Mouse (Mus musculus) forebrain, embryonic 14.5 days (tissue): ENCODE results near the gene Mylpf. TPM values are rescaled to one million over a fixed set of nuclear protein-coding genes. Genes with fewer than 3 reads are reported as not detected.
"Not testable (repeated sequence)": the region's sequence is repeated elsewhere in the genome, so short reads cannot be mapped to it uniquely, and the experiment has no call there.

Source experiments
- ATAC-seq: fragments of 200-750 bp; cut with Nextera tagmentation; 2 replicates; pipeline ENCODE4 v1.8.0; 2017; ENCODE audit warnings: mild to moderate bottlenecking, moderate library complexity
- DNase-seq: peaks from one replicate; pipeline ENCODE4 v3.0.0-alpha.2; 2015; ENCODE audit warnings: low spot score
- H3K27ac ChIP-seq: fragments of 300-500 bp; sonication (generic); 2 replicates; pipeline ENCODE4 v1.5.1; 2014; ENCODE audit warnings: low read depth, mild to moderate bottlenecking, control low read depth, low read length, moderate library complexity
- H3K27me3 ChIP-seq: fragments of 300-500 bp; sonication (generic); replicated peaks from 2 replicates; pipeline ENCODE4 v1.6.1; 2014; ENCODE audit warnings: low read length, control low read depth, mixed read lengths; ENCODE audit not compliant: control insufficient read depth, insufficient read depth
- H3K36me3 ChIP-seq: fragments of 300-500 bp; sonication (generic); 2 replicates; pipeline ENCODE4 v1.6.1; 2014; ENCODE audit warnings: low read length, control low read depth; ENCODE audit not compliant: control insufficient read depth, insufficient read depth
- H3K4me1 ChIP-seq: fragments of 300-500 bp; sonication (generic); 2 replicates; pipeline ENCODE4 v1.6.1; 2014; ENCODE audit warnings: antibody characterized with exemption, low read length, control low read depth; ENCODE audit not compliant: control insufficient read depth, insufficient read depth
- H3K4me2 ChIP-seq: fragments of 300-500 bp; sonication (generic); 2 replicates; pipeline ENCODE4 v1.6.1; 2014; ENCODE audit warnings: mild to moderate bottlenecking, control low read depth, low read length
- H3K4me3 ChIP-seq: fragments of 300-500 bp; sonication (generic); 2 replicates; pipeline ENCODE4 v1.5.1; 2014; ENCODE audit warnings: low read depth, low read length, control low read depth
- H3K9ac ChIP-seq: fragments of 300-500 bp; sonication (generic); 2 replicates; pipeline ENCODE4 v1.6.1; 2014; ENCODE audit warnings: mild to moderate bottlenecking, low read length, control low read depth, moderate library complexity
- H3K9me3 ChIP-seq: fragments of 300-500 bp; sonication (generic); replicated peaks from 2 replicates; pipeline ENCODE4 v1.6.1; 2016; ENCODE audit warnings: low read length, control low read depth, mixed read lengths; ENCODE audit not compliant: control insufficient read depth
- WGBS: fragments of 180-500 bp; shearing (Covaris S2); extraction: QIAGEN DNeasy Blood & Tissue Kit; methylation state at CpG from one replicate; pipeline ENCODE4 v1.1.7; 2014; 5-methylcytosine and 5-hydroxymethylcytosine counted together
- polyA plus RNA-seq: library from polyadenylated mRNA; unstranded; fragments of >200 nt; fragmentation: Nextera tagmentation; extraction: Ambion mirVana; gene quantifications from 2 replicates; pipeline ENCODE4 v1.2.1, GENCODE M21; 2014

The Mylpf gene
- polyA plus RNA-seq, 1 experiment from 2014 or later, result 5.3 TPM

- Histone ChIP-seq H3K4me1 (peaks cover 9% of the 10 kb centered on the region), H3K27ac (peak overlapping the region; percentile 79), H3K9me3 (no peaks in the 10 kb centered on the region), H3K9ac (peak overlapping the region; percentile 95), H3K27me3 (no peaks in the 10 kb centered on the region), H3K4me2 (peak overlapping the region; percentile 71), H3K4me3 (peak overlapping the region; percentile 77), H3K36me3 (peaks cover 17% of the 10 kb centered on the region)
- 10% methylated on average over 30 of the region's 33 CpGs for WGBS
- DNase-seq (no peak), ATAC-seq (peak; percentile 73)
Observed at GRCm38 (mm10) chr7:127244658-127245510, 36.2 kb downstream of the Mylpf start.

GRCm38 (mm10) chr7:127250511-127250910 is 41.8 kb downstream of the Mylpf start:
- not testable (repeated sequence) for H3K4me2 ChIP-seq, ATAC-seq, H3K9me3 ChIP-seq, H3K4me3 ChIP-seq, H3K27ac ChIP-seq, H3K4me1 ChIP-seq, DNase-seq, H3K27me3 ChIP-seq, H3K9ac ChIP-seq
- H3K36me3 ChIP-seq, result peaks cover 32% of the 10 kb centered on the region
- 88% methylated on average over 8 of the region's 8 CpGs for whole genome bisulfite sequencing

- ATAC-seq, result no peak
- no peaks in the 10 kb centered on the region for H3K27me3 ChIP-seq
- H3K4me3 ChIP-seq, result no peak overlapping the region
- peak; percentile 59 for DNase-seq
- no peak overlapping the region for H3K27ac ChIP-seq
- no peaks in the 10 kb centered on the region for H3K9me3 ChIP-seq
- no peak overlapping the region for H3K9ac ChIP-seq
- 0 out of 2 replicates have a peak, but pooled peaks cover 4% of the 10 kb centered on the region for H3K4me1 ChIP-seq
- 83% methylated on average over 2 of the region's 2 CpGs for WGBS
- H3K4me2 ChIP-seq, result no peak overlapping the region
- H3K36me3 ChIP-seq, result peaks cover 40% of the 10 kb centered on the region
Observed at GRCm38 (mm10) chr7:127252414-127252813, 43.7 kb downstream of the Mylpf start.

GRCm38 (mm10) chr7:127253341-127253740 is 44.7 kb downstream of the Mylpf start:
- WGBS, result 79% methylated on average over 6 of the region's 6 CpGs
- no peak for DNase-seq
- H3K4me3 ChIP-seq, result peak overlapping the region; percentile 49
- no peaks in the 10 kb centered on the region for H3K9me3 ChIP-seq
- H3K9ac ChIP-seq, result peak overlapping the region; percentile 69
- H3K36me3 ChIP-seq, result peaks cover 44% of the 10 kb centered on the region
- H3K4me1 ChIP-seq, result 0 out of 2 replicates have a peak, but pooled peaks cover 4% of the 10 kb centered on the region
- peak overlapping the region; percentile 93; the same call in 1 of the 2 replicates for H3K27ac ChIP-seq
- peak overlapping the region; percentile 91 for H3K4me2 ChIP-seq
- H3K27me3 ChIP-seq, result no peaks in the 10 kb centered on the region
- ATAC-seq, result no peak

DNA sequence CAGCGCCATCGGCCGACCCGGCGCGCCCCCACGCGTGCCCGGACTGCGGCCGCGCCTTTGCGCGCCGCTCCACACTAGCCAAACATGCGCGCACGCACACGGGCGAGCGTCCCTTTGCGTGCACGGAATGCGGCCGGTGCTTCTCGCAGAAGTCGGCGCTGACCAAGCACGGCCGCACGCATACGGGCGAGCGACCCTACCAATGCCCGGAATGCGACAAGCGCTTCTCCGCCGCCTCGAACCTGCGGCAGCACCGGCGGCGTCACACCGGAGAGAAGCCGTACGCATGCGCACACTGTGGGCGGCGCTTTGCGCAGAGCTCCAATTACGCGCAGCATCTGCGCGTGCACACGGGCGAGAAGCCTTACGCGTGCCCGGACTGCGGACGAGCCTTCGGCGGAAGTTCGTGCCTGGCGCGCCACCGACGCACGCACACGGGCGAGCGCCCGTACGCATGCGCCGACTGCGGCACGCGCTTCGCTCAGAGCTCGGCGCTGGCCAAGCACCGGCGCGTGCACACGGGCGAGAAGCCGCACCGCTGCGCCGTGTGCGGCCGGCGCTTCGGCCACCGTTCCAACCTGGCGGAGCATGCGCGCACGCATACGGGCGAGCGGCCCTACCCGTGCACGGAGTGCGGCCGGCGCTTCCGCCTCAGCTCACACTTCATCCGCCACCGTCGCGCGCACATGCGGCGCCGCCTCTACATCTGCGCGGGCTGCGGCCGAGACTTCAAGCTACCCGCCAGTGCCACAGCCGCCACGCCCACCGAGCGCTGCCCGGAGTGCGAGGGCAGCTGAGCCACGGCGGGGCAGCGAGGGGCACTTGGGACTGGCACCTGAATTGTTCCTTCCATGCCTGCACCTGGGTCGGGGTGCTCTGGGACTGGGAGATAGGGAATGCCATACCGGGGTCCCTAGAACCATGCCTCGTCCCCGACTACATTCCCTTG is 45.4 kb downstream of the Mylpf start:
- Histone ChIP-seq H3K4me2 (peak overlapping the region; percentile 91), H3K9me3 (no peaks in the 10 kb centered on the region), H3K4me1 (0 out of 2 replicates have a peak, but pooled peaks cover 4% of the 10 kb centered on the region), H3K9ac (peak overlapping the region; percentile 78), H3K27me3 (no peaks in the 10 kb centered on the region), H3K27ac (peak overlapping the region; percentile 93), H3K36me3 (peaks cover 42% of the 10 kb centered on the region), H3K4me3 (peak overlapping the region; percentile 49)
- ATAC-seq (peak; percentile 95), DNase-seq (peak; percentile 99)
- WGBS, result 1% methylated on average over 130 of the region's 136 CpGs

GRCm38 (mm10) chr7:127255008-127255407 is 46.3 kb downstream of the Mylpf start:
- H3K27ac ChIP-seq, result peak overlapping the region; percentile 93; the same call in 1 of the 2 replicates

GRCm38 (mm10) chr7:127255965-127256364 is 47.3 kb downstream of the Mylpf start:
- Histone ChIP-seq H3K9me3 (no peaks in the 10 kb centered on the region), H3K27me3 (no peaks in the 10 kb centered on the region), H3K36me3 (peaks cover 31% of the 10 kb centered on the region), H3K9ac (no peak overlapping the region), H3K4me1 (0 out of 2 replicates have a peak, but pooled peaks cover 4% of the 10 kb centered on the region), H3K27ac (no peak overlapping the region), H3K4me2 (no peak overlapping the region), H3K4me3 (no peak overlapping the region)
- WGBS, result 88% methylated on average over 2 of the region's 2 CpGs
- DNase-seq, result no peak
- no peak for ATAC-seq

More at GRCm38 (mm10) chr7:127255008-127255407, 46.3 kb downstream of the Mylpf start:
- peak overlapping the region; percentile 49 for H3K4me3 ChIP-seq
- DNase-seq (no peak), ATAC-seq (no peak)
- H3K9ac ChIP-seq, result peak overlapping the region; percentile 78; the same call in 1 of the 2 replicates
- WGBS, result 31% methylated on average over 4 of the region's 4 CpGs
- no peaks in the 10 kb centered on the region for H3K27me3 ChIP-seq
- peak overlapping the region; percentile 91 for H3K4me2 ChIP-seq
- H3K4me1 ChIP-seq, result 0 out of 2 replicates have a peak, but pooled peaks cover 4% of the 10 kb centered on the region
- H3K9me3 ChIP-seq, result no peaks in the 10 kb centered on the region
- H3K36me3 ChIP-seq, result peaks cover 33% of the 10 kb centered on the region

GRCm38 (mm10) chr7:127256518-127256917 is 47.8 kb downstream of the Mylpf start:
- Histone ChIP-seq H3K4me2 (no peak overlapping the region), H3K36me3 (peaks cover 26% of the 10 kb centered on the region), H3K4me3 (no peak overlapping the region), H3K9ac (no peak overlapping the region), H3K27me3 (no peaks in the 10 kb centered on the region), H3K4me1 (0 out of 2 replicates have a peak, but pooled peaks cover 4% of the 10 kb centered on the region), H3K9me3 (no peaks in the 10 kb centered on the region), H3K27ac (no peak overlapping the region)
- ATAC-seq (no peak), DNase-seq (no peak)
- 85% methylated on average over 5 of the region's 5 CpGs for WGBS
